Mouse (Mus musculus) forebrain, embryonic 14.5 days (tissue): ENCODE measurements around the gene Nelfb. TPM values are rescaled to one million over a fixed set of nuclear protein-coding genes. Genes with fewer than 3 reads are reported as not detected.

Source experiments
- ATAC-seq: fragments of 200-750 bp; cut with Nextera tagmentation; 2 replicates; pipeline ENCODE4 v1.8.0; 2017; ENCODE audit warnings: mild to moderate bottlenecking, moderate library complexity
- DNase-seq: peaks from one replicate; pipeline ENCODE4 v3.0.0-alpha.2; 2015; ENCODE audit warnings: low spot score
- H3K27ac ChIP-seq: fragments of 300-500 bp; sonication (generic); 2 replicates; pipeline ENCODE4 v1.5.1; 2014; ENCODE audit warnings: low read depth, mild to moderate bottlenecking, control low read depth, low read length, moderate library complexity
- H3K27me3 ChIP-seq: fragments of 300-500 bp; sonication (generic); replicated peaks from 2 replicates; pipeline ENCODE4 v1.6.1; 2014; ENCODE audit warnings: low read length, control low read depth, mixed read lengths; ENCODE audit not compliant: control insufficient read depth, insufficient read depth
- H3K36me3 ChIP-seq: fragments of 300-500 bp; sonication (generic); 2 replicates; pipeline ENCODE4 v1.6.1; 2014; ENCODE audit warnings: low read length, control low read depth; ENCODE audit not compliant: control insufficient read depth, insufficient read depth
- H3K4me1 ChIP-seq: fragments of 300-500 bp; sonication (generic); 2 replicates; pipeline ENCODE4 v1.6.1; 2014; ENCODE audit warnings: antibody characterized with exemption, low read length, control low read depth; ENCODE audit not compliant: control insufficient read depth, insufficient read depth
- H3K4me2 ChIP-seq: fragments of 300-500 bp; sonication (generic); 2 replicates; pipeline ENCODE4 v1.6.1; 2014; ENCODE audit warnings: mild to moderate bottlenecking, control low read depth, low read length
- H3K4me3 ChIP-seq: fragments of 300-500 bp; sonication (generic); 2 replicates; pipeline ENCODE4 v1.5.1; 2014; ENCODE audit warnings: low read depth, low read length, control low read depth
- H3K9ac ChIP-seq: fragments of 300-500 bp; sonication (generic); 2 replicates; pipeline ENCODE4 v1.6.1; 2014; ENCODE audit warnings: mild to moderate bottlenecking, low read length, control low read depth, moderate library complexity
- H3K9me3 ChIP-seq: fragments of 300-500 bp; sonication (generic); replicated peaks from 2 replicates; pipeline ENCODE4 v1.6.1; 2016; ENCODE audit warnings: low read length, control low read depth, mixed read lengths; ENCODE audit not compliant: control insufficient read depth
- WGBS: fragments of 180-500 bp; shearing (Covaris S2); extraction: QIAGEN DNeasy Blood & Tissue Kit; methylation state at CpG from one replicate; pipeline ENCODE4 v1.1.7; 2014; 5-methylcytosine and 5-hydroxymethylcytosine counted together
- polyA plus RNA-seq: library from polyadenylated mRNA; unstranded; fragments of >200 nt; fragmentation: Nextera tagmentation; extraction: Ambion mirVana; gene quantifications from 2 replicates; pipeline ENCODE4 v1.2.1, GENCODE M21; 2014

Nelfb gene
- polyA plus RNA-seq, 1 experiment from 2014 or later, result 68.8 TPM

GRCm38 (mm10) chr2:25195211-25196156 lies 15.8 kb downstream of the Nelfb start:
- WGBS, result 25% methylated on average over 55 of the region's 55 CpGs
- DNase-seq, result no peak
- Histone ChIP-seq H3K36me3 (peaks cover 25% of the 10 kb centered on the region), H3K4me2 (no peak overlapping the region), H3K9me3 (no peaks in the 10 kb centered on the region), H3K27me3 (peaks cover 26% of the 10 kb centered on the region), H3K4me1 (no peaks in the 10 kb centered on the region), H3K4me3 (no peak overlapping the region), H3K9ac (no peak overlapping the region), H3K27ac (no peak overlapping the region)
- no peak for ATAC-seq

GRCm38 (mm10) chr2:25194486-25195171 lies 16.7 kb downstream of the Nelfb start:
- no peak for ATAC-seq
- peaks cover 26% of the 10 kb centered on the region for H3K27me3 ChIP-seq
- WGBS, result 88% methylated on average over 17 of the region's 17 CpGs

GRCm38 (mm10) chr2:25194006-25194405 lies 17.3 kb downstream of the Nelfb start:
- H3K9ac ChIP-seq, result no peak overlapping the region
- no peak for ATAC-seq
- DNase-seq, result no peak
- H3K4me3 ChIP-seq, result no peak overlapping the region
- peaks cover 10% of the 10 kb centered on the region; the same call in 1 of the 2 replicates for H3K36me3 ChIP-seq
- no peak overlapping the region for H3K4me2 ChIP-seq
- H3K27ac ChIP-seq, result no peak overlapping the region
- no peaks in the 10 kb centered on the region for H3K9me3 ChIP-seq
- peaks cover 26% of the 10 kb centered on the region for H3K27me3 ChIP-seq
- 73% methylated on average over 5 of the region's 5 CpGs for WGBS
- no peaks in the 10 kb centered on the region for H3K4me1 ChIP-seq

More at GRCm38 (mm10) chr2:25194486-25195171, 16.7 kb downstream of the Nelfb start:
- peaks cover 16% of the 10 kb centered on the region for H3K36me3 ChIP-seq
- no peak overlapping the region for H3K27ac ChIP-seq
- no peak overlapping the region for H3K4me3 ChIP-seq
- H3K9ac ChIP-seq, result no peak overlapping the region
- no peaks in the 10 kb centered on the region for H3K4me1 ChIP-seq
- no peak for DNase-seq
- H3K9me3 ChIP-seq, result no peaks in the 10 kb centered on the region
- H3K4me2 ChIP-seq, result no peak overlapping the region

DNA sequence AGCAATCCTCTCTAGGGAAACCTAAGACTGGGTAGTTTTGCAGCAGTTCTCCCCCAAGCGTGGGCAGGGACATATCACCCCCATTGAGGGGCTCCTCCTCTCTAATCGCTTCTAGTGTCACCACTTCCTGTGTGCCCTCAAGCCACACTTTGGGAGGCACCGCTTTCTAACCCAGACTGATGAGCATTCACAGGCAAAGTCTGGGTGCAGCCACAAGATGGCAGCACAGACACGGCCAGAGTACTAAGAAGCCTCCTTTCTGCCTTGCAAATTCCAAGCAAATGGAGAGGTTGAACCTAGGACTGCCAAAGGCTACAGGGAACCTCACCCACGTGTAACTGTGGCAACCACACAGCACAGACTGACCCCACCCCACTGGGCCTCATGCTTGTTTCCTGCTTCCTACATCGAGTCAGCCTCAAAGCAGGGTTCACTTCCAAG lies 17.9 kb downstream of the Nelfb start:
- Histone ChIP-seq H3K4me3 (no peak overlapping the region), H3K9me3 (no peaks in the 10 kb centered on the region), H3K4me2 (no peak overlapping the region), H3K27me3 (peaks cover 26% of the 10 kb centered on the region), H3K9ac (no peak overlapping the region), H3K36me3 (peaks cover 5% of the 10 kb centered on the region; the same call in 1 of the 2 replicates), H3K4me1 (no peaks in the 10 kb centered on the region), H3K27ac (no peak overlapping the region)
- WGBS, result 3% methylated on average over 6 of the region's 6 CpGs
- DNase-seq (peak; percentile 92), ATAC-seq (peak; percentile 82)

GRCm38 (mm10) chr2:25187841-25188240 lies 23.4 kb downstream of the Nelfb start:
- Histone ChIP-seq H3K27me3 (no peaks in the 10 kb centered on the region), H3K4me3 (no peak overlapping the region), H3K9me3 (no peaks in the 10 kb centered on the region), H3K4me1 (peaks cover 18% of the 10 kb centered on the region), H3K36me3 (peaks cover 5% of the 10 kb centered on the region; the same call in 1 of the 2 replicates), H3K4me2 (no peak overlapping the region), H3K9ac (no peak overlapping the region), H3K27ac (no peak overlapping the region)
- WGBS, result 84% methylated on average over 6 of the region's 6 CpGs
- ATAC-seq, result no peak
- DNase-seq, result no peak

DNA sequence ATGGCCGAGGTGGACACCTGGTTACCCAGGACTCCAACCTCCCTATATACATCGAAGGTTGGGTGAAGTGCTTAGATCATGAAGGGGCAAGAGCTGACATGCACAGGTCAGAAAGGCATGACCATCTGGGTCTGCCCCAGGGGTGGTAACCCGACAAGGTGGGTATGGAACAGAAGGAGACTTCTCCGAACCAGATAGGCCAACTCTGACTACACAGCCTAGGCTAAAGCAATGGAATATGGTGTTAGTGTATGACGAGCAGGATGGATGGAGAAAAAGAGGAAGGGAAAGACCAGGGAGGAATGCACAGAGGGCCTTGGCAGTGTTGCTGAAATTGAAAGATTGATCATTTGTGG lies 24.7 kb downstream of the Nelfb start:
- peak overlapping the region; percentile 97; the same call in 1 of the 2 replicates for H3K27ac ChIP-seq
- WGBS, result 33% methylated on average over 5 of the region's 5 CpGs
- peak overlapping the region; percentile 81 for H3K4me2 ChIP-seq
- H3K27me3 ChIP-seq, result no peaks in the 10 kb centered on the region
- DNase-seq, result no peak
- no peak for ATAC-seq
- H3K9ac ChIP-seq, result peak overlapping the region; percentile 82
- no peaks in the 10 kb centered on the region for H3K9me3 ChIP-seq
- H3K4me1 ChIP-seq, result peaks cover 22% of the 10 kb centered on the region
- H3K4me3 ChIP-seq, result peak overlapping the region; percentile 48
- peaks cover 5% of the 10 kb centered on the region; the same call in 1 of the 2 replicates for H3K36me3 ChIP-seq

DNA sequence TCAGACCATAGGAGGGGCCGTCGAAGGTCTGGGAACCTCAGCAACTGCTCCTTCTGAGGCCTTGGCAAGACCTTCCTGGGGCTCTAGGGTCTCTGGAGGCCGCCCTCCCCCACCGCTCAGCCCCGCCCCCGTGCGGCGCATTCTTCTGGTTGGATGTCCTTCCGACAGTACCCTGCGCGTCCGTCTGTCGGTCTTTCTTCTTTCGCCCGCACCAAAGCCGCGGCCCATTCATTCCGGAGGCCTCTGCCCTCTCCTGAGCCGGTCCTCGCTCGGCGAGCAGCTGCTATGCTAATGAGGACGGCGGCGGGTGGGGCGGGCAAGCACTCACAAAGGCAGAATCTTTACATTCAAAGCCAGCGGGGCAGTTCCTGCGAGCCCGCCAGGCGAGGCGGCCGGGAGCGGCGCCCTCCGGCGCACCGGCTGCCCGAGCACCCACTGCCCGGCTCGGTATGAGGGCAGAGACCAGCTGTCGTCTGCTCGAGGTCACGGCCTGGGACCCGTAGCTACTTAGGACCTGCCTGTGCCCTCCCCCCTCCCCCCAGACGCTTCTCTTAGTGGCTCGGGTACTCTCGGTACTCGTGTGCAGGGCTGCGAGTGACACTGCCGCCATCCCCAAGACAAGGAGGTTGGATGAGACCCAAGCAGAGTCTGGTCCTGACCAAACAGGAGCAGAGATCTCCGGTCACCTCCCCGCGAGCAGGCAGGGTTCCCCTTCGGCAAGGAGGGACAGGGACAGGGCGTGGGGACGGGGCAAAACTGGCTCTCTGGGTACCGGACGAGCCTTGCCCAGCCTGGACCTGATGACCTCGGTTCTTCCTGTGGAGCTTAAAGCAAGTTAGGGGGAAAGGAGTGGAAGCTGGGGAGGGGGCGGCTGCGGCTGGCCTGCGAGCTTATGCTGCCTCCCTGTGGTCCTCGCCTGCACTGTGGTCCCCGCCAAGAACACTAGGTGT lies 25.4 kb downstream of the Nelfb start:
- Histone ChIP-seq H3K4me2 (peak overlapping the region; percentile 81), H3K27ac (peak overlapping the region; percentile 97), H3K36me3 (peaks cover 5% of the 10 kb centered on the region; the same call in 1 of the 2 replicates), H3K9ac (peak overlapping the region; percentile 82), H3K4me3 (peak overlapping the region; percentile 48), H3K4me1 (peaks cover 22% of the 10 kb centered on the region), H3K27me3 (no peaks in the 10 kb centered on the region), H3K9me3 (no peaks in the 10 kb centered on the region)
- DNase-seq, result peak; percentile 90
- peak; percentile 79 for ATAC-seq
- WGBS, result 1% methylated on average over 62 of the region's 64 CpGs

- Histone ChIP-seq H3K27me3 (no peaks in the 10 kb centered on the region), H3K9me3 (no peaks in the 10 kb centered on the region), H3K4me2 (peak overlapping the region; percentile 81; the same call in 1 of the 2 replicates), H3K9ac (no peak overlapping the region), H3K27ac (peak overlapping the region; percentile 97), H3K4me3 (no peak overlapping the region), H3K36me3 (peaks cover 5% of the 10 kb centered on the region; the same call in 1 of the 2 replicates), H3K4me1 (peaks cover 28% of the 10 kb centered on the region)
- no peak for DNase-seq
- WGBS, result 91% methylated on average over 7 of the region's 7 CpGs
- ATAC-seq, result no peak
Measured at GRCm38 (mm10) chr2:25184496-25184895, 26.8 kb downstream of the Nelfb start.
